Mouse (Mus musculus): ENCODE measurements at regions not wholly inside any gene's neighbourhood (a gene's known extent, or its start where the extent isn't known, plus 50 kb on each side); places are given as distances from the start of the nearest gene placed in this dataset.

- TF ChIP-seq CTCF (IDR thresholded peaks at IDR 0.05; ENCODE audit: borderline replicate concordance, insufficient read depth, low read depth, low read length) = no peak
- no peak for TF ChIP-seq POLR2A (IDR thresholded peaks at IDR 0.05; ENCODE audit: borderline replicate concordance, insufficient read depth, low read length)
Measured at GRCm38 (mm10) chr9:87556552-87556951, 174.5 kb downstream of the Tbx18 start.

Measured in cerebellum, adult 2 months (tissue).